Mouse (Mus musculus) activated CD4-positive, CD25-positive, alpha-beta regulatory T cell, adult 4 months (primary cell): ENCODE results near the gene Syngr2. TPM values are rescaled to one million over a fixed set of nuclear protein-coding genes. Genes with fewer than 3 reads are reported as not detected.
A peak's percentile ranks its signal among the peaks of the same experiment; 100 is the strongest.
"Not testable (repeated sequence)": the region's sequence is repeated elsewhere in the genome, so short reads cannot be mapped to it uniquely, and the experiment has no call there.

Source experiments
- ATAC-seq: one replicate; pipeline ENCODE4 v1.8.0; 2017
- polyA plus RNA-seq, 2 experiments: library from polyadenylated mRNA; unstranded; fragments of 100-300 nt; shearing (Covaris generic); gene quantifications; one replicate each; pipeline ENCODE4 v1.2.1; 2017

Syngr2 gene
- polyA plus RNA-seq, 2 experiments from 2014 or later = 76.0 to 131 TPM

DNA sequence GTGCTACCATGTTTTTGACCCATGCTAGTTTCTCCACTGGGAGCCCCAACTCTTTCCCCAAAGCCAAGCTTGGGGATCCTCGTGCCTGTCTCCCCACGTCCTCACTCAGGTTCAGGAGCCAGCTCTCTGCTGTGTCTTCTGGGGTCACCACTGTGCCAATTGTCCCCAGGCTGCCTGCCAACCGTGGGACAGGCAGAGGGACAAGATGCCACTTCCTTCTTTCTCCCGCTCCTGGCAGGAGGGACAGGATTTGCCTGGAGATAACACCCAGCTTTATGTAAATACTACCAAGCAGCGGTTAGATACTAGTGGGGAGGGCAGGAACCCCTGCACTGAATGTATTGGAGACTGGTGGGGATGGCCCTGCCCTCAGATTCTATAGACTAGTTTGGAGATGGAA lies 4.4 kb downstream of the Syngr2 start:
- ATAC-seq = no peak

DNA sequence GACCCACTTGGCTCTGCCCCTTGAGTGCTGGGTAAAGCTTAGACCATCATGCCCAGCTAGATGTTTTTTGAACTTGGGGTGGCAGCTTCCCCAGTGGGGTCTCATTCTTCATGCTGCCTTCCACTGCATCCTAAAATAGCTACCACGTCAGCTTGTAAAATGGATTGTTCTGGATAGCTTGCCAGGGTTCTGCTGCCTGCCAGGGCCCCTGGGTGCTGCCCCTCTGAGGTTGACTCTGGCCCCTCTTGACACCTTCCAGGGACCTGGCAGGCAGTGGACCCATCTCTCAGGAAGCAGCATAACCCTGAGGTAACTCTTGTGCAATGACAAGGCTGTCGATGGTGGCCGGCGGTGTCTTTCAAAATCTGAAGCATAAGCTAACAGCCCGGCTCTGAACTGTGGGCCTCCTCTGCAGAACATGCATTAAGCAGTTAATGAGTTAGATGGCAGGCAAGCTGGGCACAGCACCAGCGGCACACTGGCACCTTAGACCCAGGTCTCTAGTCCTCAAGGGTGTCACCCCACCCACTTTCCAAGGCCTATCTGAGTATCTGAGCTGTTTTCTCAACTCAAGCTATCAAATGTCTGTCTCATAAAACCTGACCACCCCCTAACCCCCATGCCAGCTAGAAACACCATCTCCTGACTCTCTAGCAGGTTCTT lies 5.4 kb downstream of the Syngr2 start:
- no peak for ATAC-seq

DNA sequence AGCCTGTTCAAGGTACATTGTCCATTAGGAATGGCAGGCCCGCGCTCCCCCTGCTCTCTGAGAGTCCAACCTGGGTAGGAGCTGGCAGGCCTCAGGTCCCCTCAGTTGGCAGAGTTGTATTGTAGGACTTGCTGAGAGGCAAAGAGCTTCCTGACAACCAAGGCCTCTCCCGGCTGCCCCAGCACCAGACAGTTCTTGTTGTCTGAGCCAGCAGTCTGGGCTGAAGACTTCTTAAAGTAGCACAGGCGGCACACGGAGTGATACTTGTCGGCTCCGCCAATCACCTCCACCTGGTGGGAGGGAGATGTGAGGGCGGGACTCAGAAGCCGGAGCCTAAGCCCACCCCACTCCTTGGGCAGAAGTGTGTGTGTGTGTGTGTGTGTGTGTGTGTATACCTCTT lies 6.4 kb downstream of the Syngr2 start:
- not testable (repeated sequence) for ATAC-seq

DNA sequence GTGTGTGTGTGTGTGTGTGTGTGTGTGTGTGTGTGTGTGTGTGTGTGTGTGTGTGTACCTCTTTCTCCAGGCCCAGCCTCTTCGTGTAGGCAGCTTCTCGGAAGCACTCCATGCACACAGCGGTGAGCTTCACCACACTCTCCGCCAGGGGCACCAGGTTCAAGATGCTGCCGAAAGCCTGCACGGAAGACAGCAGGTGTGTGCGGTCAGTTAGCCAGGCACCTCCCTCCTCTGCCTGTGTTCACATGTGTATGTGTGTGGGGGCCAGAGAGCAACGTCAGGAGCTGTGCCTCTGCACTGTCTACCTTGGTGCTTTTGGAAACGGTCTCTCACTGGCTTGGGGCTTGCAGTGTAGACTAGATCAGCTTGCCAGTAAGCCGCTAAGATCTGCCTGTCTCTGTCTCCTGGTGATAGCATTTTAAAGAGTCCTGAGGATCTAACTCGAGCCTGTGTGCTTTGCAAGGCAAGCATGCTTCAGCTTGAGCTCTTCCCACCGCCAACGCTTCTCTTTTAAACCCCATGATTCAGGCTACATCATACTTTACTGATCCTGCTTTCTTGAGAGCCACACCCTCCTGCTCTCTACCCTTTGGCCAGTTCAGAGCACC lies 7.0 kb downstream of the Syngr2 start:
- ATAC-seq = no peak

- no peak for ATAC-seq
Observed at GRCm38 (mm10) chr11:117819095-117819494, 9.6 kb downstream of the Syngr2 start.

DNA sequence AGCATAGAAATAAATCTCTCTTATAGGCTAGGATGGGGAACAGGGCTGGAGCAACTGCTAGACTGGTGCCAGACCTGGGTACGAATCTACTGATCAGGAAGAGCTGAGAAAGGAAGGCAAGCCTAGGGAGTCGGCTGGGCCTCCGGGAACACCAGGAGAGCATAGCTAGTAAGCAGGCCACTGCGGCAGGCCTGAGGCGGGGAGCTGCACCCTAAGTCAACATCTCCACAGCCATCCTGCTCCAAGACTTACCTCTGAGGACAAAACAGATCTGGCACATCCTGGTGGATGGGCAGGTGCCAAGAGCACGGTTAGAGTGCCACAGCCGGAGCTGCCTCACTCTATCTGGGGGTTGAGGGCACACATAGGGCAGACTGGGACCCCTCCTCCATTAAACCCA lies 10.7 kb downstream of the Syngr2 start:
- no peak for ATAC-seq

DNA sequence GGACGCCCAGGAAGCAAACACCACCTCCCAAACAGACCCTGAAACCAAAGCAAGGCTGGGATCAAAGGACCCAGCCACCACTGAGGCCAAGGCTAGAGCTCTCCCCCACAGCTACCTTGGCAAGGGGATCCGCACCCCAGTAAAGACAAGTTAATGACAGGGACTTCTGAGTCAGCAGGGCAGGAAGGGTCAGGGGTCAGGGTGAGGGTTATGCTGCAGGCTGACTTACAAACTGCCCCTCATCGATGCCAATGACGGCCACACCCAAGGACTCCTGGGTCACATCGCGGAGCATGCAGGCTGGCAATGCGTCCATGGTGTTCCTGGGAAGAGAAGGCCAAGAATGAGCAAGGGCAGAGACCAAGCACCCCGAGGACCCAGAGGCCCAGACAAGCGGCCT lies 12.4 kb downstream of the Syngr2 start:
- ATAC-seq = no peak

DNA sequence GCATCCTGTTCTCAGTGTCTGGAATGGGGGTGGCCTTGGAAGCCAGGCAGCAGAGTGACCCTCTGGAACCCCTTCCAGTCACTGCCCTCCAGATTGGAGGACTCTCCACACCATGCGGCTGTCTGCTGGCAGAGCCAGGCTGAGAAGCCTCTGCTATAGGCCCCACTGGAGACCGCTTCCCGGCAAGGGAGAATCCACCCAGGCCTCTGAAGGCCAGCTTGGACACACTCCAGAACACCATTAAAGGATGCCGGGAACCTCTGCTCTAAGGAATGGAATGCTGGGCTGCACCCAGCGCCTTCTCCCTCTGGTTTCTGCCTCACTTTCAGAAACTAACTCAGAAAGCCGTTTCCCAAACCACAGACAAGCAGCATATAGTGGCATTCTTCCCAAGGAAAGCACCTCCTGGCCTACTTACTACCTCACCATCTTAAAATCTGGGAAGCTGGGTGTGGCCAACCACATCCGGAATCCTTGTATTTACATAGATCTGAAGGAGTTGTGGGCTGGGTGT lies 13.3 kb downstream of the Syngr2 start:
- ATAC-seq = no peak

GRCm38 (mm10) chr11:117823411-117823810 lies 13.9 kb downstream of the Syngr2 start:
- ATAC-seq = no peak

GRCm38 (mm10) chr11:117824060-117824969 lies 14.8 kb downstream of the Syngr2 start:
- peak; percentile 34 for ATAC-seq

DNA sequence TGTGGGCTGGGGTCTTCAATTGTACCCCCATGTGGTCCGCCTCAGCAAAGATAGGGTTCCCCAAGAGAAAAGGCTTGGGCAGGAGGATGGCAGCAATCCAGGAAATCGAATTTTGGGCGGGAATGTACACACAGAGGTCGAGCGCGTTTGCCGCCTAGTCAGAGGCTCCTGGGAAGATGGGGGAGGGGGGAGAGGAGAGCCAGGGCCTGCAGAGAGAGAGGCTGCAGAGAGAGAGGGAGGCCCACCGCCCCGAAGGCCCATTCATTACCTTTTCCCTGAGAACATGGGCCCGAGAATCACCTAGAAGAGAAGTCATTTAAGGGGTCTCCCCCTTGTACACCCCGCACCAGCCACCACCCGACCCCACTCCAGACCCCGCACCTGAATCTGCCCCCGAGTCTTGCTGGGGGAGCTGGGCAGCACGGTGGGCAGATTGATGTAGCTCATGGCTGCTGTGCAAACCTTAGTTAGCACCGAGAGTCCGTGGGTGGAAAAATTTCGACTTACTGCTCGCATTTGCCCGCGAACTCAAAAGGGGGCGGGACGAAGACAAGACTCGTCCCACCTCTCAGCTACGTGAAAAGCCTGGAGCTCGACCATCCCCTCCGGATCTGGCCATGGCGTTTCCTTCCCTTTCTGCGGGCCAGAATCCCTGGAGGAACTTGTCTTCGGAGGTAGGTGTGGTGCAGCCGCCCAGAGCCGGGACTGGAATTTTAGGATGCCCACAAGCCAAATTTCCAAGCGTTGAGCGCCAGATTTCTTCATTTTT lies 16.0 kb downstream of the Syngr2 start, which contains the start of the genes Afmid and Tk1:
TSS of gene Afmid (plus strand) at position 592 of the 769 bp plus-strand sequence.
TSS of gene Tk1 (minus strand) at position 760 of the 769 bp plus-strand sequence.
- peak; percentile 17 for ATAC-seq

DNA sequence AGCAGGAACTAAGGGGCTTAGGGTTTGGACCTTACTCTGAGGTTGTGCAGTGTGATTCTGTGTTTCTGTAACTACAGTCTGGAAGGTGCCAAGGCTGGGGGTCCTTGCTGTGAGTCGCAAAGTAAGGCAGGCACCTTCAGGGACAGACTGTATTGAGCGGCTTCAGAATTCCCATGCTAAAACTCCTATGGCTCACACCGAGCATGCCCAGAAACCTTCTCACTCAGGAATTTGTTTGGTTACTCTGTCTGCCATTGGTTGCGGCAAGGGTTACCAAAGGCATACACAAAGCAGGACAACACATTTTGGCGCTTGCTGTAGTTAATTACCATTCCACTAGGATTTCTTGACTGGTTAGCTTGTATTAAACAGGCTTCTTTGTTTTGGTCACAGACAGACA lies 16.7 kb downstream of the Syngr2 start:
- ATAC-seq = no peak

DNA sequence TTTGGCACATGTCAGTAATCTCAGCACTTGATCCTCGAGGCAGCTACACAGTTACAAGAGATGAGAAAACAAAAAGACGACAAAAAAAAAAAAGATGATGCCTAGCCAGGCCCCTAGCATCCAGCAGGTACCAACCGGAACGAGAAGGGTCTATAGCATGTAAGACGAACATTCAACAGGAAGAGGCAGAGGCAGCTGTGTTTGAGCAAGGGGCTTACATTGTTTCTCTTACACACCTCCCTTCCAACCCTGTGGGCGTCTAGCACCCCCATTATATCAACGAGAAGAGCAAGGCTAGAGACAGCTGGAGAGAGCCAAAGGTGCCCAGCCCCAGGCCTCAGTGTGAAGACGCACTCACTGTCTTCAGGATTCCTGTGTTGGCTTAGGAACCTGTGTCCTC lies 17.4 kb downstream of the Syngr2 start:
- ATAC-seq = no peak

- no peak for ATAC-seq
Observed at GRCm38 (mm10) chr11:117827386-117827785, 17.9 kb downstream of the Syngr2 start.

DNA sequence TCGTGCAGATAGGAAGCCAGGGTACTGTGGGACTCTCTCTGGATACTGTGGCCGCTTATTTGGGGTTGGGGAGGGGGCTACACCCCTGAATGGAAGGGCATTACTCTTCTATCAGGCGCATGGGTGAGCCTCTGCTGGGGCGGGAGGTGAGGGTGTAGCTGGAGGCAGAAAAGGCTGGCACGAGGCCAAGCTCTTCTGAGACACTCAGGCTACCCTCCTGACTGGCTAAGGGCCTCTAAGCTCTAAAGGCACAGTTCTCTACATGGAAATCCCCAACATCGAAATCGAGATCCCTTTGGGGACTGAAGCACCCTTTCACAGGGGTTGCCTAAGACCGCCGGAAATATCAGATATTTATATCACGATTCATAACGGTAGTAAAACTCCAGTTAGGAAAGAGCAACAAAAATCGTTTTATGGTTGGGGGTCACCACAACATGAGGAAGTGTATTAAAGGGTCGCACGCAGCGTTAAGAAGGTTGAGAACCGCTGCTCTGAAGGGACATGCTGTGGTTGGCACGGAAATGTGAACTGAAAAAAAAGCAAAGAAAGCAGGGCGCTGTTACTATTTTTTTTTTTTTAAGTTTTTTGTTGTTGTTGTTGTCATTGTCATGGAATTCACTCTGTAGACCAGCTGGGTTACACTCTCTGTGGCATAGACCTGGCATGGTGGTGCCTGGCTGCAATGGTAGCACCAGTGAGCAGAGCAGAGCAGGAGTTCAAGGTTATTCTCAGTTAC lies 18.9 kb downstream of the Syngr2 start:
- ATAC-seq = peak; percentile 30

DNA sequence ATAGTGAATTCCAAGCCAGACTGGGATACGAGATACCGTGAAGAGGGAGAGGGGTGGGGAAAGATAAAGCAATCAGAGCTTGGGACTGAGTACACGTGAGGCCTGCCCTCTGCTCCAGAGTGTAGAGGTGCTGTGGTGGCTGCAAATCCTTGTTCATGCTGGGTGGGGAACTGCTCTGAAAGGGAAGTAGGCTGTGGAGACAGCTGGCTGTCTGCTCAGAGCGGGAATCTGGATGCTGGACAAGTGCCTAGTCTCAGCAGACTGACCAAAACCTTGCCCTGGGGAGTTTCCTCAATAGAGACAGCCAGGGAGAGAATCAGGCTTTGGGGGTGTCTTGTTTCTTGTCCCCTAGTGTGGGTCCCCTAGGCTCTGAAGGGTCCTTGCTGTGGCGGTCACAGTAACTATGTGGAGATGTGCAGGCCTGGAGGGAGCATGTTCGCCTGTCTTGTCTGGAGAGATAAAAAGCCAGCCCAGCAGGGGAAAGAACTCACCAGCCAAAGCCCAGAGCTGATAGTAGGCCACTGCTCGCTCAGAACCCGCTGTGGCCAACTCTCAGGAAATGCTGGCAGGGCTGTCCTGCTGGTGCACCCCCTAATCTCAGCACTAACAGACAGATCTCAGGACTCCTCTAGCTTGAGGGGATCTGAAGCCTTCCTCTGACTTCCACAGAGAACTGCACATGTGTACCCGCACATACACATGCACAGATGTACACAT lies 19.6 kb downstream of the Syngr2 start:
- no peak for ATAC-seq

- ATAC-seq = no peak
Observed at GRCm38 (mm10) chr11:117829671-117830215, 20.3 kb downstream of the Syngr2 start.

DNA sequence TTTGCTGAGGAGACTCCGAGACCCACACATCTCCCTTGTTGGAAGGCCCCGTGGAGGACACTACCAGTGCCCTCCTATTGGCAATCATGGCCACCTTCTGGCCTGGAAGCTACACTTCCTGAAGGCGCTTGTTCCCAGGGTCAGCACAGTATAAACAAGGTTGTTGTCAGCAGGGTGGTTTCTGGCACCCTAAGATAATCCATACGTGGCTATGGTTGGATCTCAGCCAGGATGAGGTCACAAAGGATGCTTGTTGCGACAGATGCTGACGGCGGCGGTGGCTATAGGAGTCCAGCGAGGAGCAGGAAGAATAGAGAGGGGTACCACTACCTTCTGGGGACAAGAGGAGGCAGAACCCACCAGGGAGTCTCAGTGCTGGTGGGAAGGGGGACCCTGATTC lies 20.9 kb downstream of the Syngr2 start:
- no peak for ATAC-seq

DNA sequence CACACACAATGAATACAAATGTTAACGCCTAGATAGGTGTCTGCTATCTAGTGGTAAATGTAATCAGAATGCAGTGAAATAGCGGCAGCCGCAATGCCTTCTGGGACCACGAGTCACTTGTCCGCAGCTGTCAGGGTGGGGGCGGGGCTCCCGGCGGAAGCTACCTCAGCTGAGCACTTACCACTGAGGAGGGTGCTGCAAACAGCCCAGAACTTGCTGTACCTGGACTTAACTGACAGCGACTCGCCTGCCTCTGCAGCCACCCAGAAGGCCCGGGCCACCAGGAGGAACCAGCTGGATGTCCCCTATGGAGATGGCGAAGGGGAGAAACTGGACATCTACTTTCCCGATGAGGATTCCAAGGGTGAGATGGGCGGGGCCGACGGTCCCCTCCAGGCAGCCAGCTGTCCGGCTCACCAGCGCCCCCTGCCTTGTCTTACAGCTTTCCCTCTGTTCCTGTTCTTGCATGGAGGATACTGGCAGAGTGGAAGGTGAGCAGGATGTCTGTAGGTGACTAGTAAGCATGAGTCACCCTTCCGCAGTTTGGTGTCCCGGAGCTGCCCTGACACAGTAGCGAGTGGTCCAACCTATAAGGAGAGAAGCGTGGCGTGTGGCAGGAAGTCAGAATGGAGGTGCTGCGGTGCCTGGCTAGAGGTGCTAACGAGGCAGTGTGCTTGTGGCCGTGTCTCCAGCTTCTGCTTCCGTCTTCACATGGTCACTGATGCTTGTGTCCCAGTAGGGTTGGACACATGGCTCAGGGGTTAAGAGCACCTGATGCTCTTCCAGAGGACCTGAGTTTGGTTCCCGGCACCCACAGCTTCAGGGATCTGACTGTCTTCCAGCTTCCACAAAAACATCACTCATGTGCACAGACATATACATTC lies 22.9 kb downstream of the Syngr2 start:
- ATAC-seq = peak; percentile 90

DNA sequence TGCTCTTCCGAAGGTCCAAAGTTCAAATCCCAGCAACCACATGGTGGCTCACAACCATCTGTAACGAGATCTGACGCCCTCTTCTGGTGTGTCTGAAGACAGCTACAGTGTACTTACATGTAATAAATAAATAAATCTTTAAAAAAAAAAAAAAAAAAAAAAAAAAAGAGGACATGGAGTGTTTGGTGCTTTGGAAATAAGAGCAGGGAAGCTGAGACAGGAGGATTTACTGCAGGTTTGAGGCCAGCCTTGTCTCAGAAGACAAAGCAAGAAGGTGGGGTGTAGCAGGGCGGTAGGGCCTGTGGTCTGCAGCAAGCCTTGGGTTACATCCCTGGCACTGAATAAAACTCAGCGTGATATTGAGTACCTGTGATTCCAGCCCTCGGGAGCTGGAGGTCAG lies 24.0 kb downstream of the Syngr2 start:
- ATAC-seq = not testable (repeated sequence)
